Mouse (Mus musculus) lung, embryonic 16.5 days (tissue): ENCODE results near the gene Rfk. TPM values are rescaled to one million over a fixed set of nuclear protein-coding genes. Genes with fewer than 3 reads are reported as not detected.

Experiments
- ATAC-seq: fragments of 200-750 bp; cut with Nextera tagmentation; 2 replicates; pipeline ENCODE4 v1.8.0; 2017; ENCODE audit warnings: low read depth, mild to moderate bottlenecking, moderate library complexity
- H3K27ac ChIP-seq: fragments of 300-500 bp; sonication (generic); 2 replicates; pipeline ENCODE4 v1.5.1; 2014; ENCODE audit warnings: mild to moderate bottlenecking, control low read depth, low read length
- H3K27me3 ChIP-seq: fragments of 300-500 bp; sonication (generic); 2 replicates; pipeline ENCODE4 v1.6.1; 2014; ENCODE audit warnings: low read depth, low read length, mixed read lengths; ENCODE audit not compliant: control insufficient read depth, insufficient read depth
- H3K36me3 ChIP-seq: fragments of 300-500 bp; sonication (generic); 2 replicates; pipeline ENCODE4 v1.6.1; 2014; ENCODE audit warnings: low read length; ENCODE audit not compliant: control insufficient read depth, insufficient read depth
- H3K4me1 ChIP-seq: fragments of 300-500 bp; sonication (generic); replicated peaks from 2 replicates; pipeline ENCODE4 v1.6.1; 2014; ENCODE audit warnings: low read length, mixed read lengths; ENCODE audit not compliant: control insufficient read depth, insufficient read depth
- H3K4me2 ChIP-seq: fragments of 300-500 bp; sonication (generic); 2 replicates; pipeline ENCODE4 v1.6.1; 2014; ENCODE audit warnings: low read depth, low read length, control low read depth
- H3K4me3 ChIP-seq: fragments of 300-500 bp; sonication (generic); 2 replicates; pipeline ENCODE4 v1.5.1; 2014; ENCODE audit warnings: mild to moderate bottlenecking, low read length, control low read depth
- H3K9ac ChIP-seq: fragments of 300-500 bp; sonication (generic); 2 replicates; pipeline ENCODE4 v1.6.1; 2014; ENCODE audit warnings: low read length, control low read depth
- H3K9me3 ChIP-seq: fragments of 300-500 bp; sonication (generic); 2 replicates; pipeline ENCODE4 v1.6.1; 2016; ENCODE audit warnings: low read length; ENCODE audit not compliant: control insufficient read depth
- WGBS: fragments of 180-500 bp; shearing (Covaris S2); extraction: QIAGEN DNeasy Blood & Tissue Kit; methylation state at CpG from one replicate; pipeline ENCODE4 v1.1.7; 2014; 5-methylcytosine and 5-hydroxymethylcytosine counted together
- polyA plus RNA-seq: library from polyadenylated mRNA; unstranded; fragments of >200 nt; fragmentation: Nextera tagmentation; extraction: Ambion mirVana; gene quantifications from 2 replicates; pipeline ENCODE4 v1.2.1, GENCODE M21; 2015

Gene Rfk
- polyA plus RNA-seq, 1 experiment from 2014 or later = 65.2 TPM

GRCm38 (mm10) chr19:17412915-17413459, 19.1 kb downstream of the Rfk start:
- Histone ChIP-seq H3K4me2 (no peak overlapping the region), H3K4me3 (no peak overlapping the region), H3K4me1 (no peaks in the 10 kb centered on the region), H3K27ac (no peak overlapping the region), H3K36me3 (no peaks in the 10 kb centered on the region), H3K9ac (no peak overlapping the region), H3K27me3 (no peaks in the 10 kb centered on the region), H3K9me3 (no peaks in the 10 kb centered on the region)
- ATAC-seq = no peak
- 31% methylated on average over 4 of the region's 4 CpGs for WGBS

GRCm38 (mm10) chr19:17417855-17418254, 24.0 kb downstream of the Rfk start:
- H3K27ac ChIP-seq = no peak overlapping the region
- ATAC-seq = no peak
- H3K36me3 ChIP-seq = no peaks in the 10 kb centered on the region
- no peaks in the 10 kb centered on the region for H3K4me1 ChIP-seq
- 42% methylated on average over 1 of the region's 1 CpGs for WGBS
- no peak overlapping the region for H3K9ac ChIP-seq
- H3K27me3 ChIP-seq = no peaks in the 10 kb centered on the region
- H3K4me2 ChIP-seq = no peak overlapping the region
- H3K4me3 ChIP-seq = no peak overlapping the region
- no peaks in the 10 kb centered on the region for H3K9me3 ChIP-seq

GRCm38 (mm10) chr19:17423306-17423705, 29.5 kb downstream of the Rfk start:
- Histone ChIP-seq H3K4me3 (no peak overlapping the region), H3K4me1 (no peaks in the 10 kb centered on the region), H3K9me3 (no peaks in the 10 kb centered on the region), H3K36me3 (no peaks in the 10 kb centered on the region), H3K4me2 (no peak overlapping the region), H3K27ac (no peak overlapping the region), H3K9ac (no peak overlapping the region), H3K27me3 (no peaks in the 10 kb centered on the region)
- 57% methylated on average over 3 of the region's 3 CpGs for WGBS
- ATAC-seq = no peak

GRCm38 (mm10) chr19:17427824-17428560, 34.1 kb downstream of the Rfk start:
- ATAC-seq = no peak
- Histone ChIP-seq H3K4me2 (no peak overlapping the region), H3K4me3 (no peak overlapping the region), H3K27me3 (no peaks in the 10 kb centered on the region), H3K27ac (no peak overlapping the region), H3K4me1 (no peaks in the 10 kb centered on the region), H3K9me3 (no peaks in the 10 kb centered on the region), H3K36me3 (no peaks in the 10 kb centered on the region), H3K9ac (no peak overlapping the region)
- WGBS = 88% methylated on average over 2 of the region's 2 CpGs

- no peak for ATAC-seq
- H3K9ac ChIP-seq = no peak overlapping the region
- no peaks in the 10 kb centered on the region for H3K27me3 ChIP-seq
- no peak overlapping the region for H3K27ac ChIP-seq
- no peak overlapping the region for H3K4me2 ChIP-seq
- WGBS = 80% methylated on average over 2 of the region's 2 CpGs
- no peaks in the 10 kb centered on the region for H3K4me1 ChIP-seq
- H3K36me3 ChIP-seq = no peaks in the 10 kb centered on the region
- no peak overlapping the region for H3K4me3 ChIP-seq
- H3K9me3 ChIP-seq = no peaks in the 10 kb centered on the region
These were observed 34.7 kb downstream of the Rfk start for GRCm38 (mm10) chr19:17428561-17428914.

- 93% methylated on average over 1 of the region's 1 CpGs for WGBS
- peaks cover 3% of the 10 kb centered on the region; the same call in 1 of the 2 replicates for H3K4me1 ChIP-seq
- H3K27ac ChIP-seq = no peak overlapping the region
- H3K9ac ChIP-seq = no peak overlapping the region
- H3K4me2 ChIP-seq = no peak overlapping the region
- H3K9me3 ChIP-seq = no peaks in the 10 kb centered on the region
- no peaks in the 10 kb centered on the region for H3K36me3 ChIP-seq
- ATAC-seq = no peak
- H3K4me3 ChIP-seq = no peak overlapping the region
- no peaks in the 10 kb centered on the region for H3K27me3 ChIP-seq
These were observed 42.8 kb downstream of the Rfk start for GRCm38 (mm10) chr19:17436651-17437050.

- 43% methylated on average over 4 of the region's 4 CpGs for WGBS
- H3K9ac ChIP-seq = no peak overlapping the region
- ATAC-seq = no peak
- H3K4me3 ChIP-seq = no peak overlapping the region
- H3K4me1 ChIP-seq = peaks cover 3% of the 10 kb centered on the region; the same call in 1 of the 2 replicates
- H3K27me3 ChIP-seq = no peaks in the 10 kb centered on the region
- no peaks in the 10 kb centered on the region for H3K36me3 ChIP-seq
- H3K4me2 ChIP-seq = no peak overlapping the region
- no peaks in the 10 kb centered on the region for H3K9me3 ChIP-seq
- no peak overlapping the region for H3K27ac ChIP-seq
These were observed 45.8 kb downstream of the Rfk start for GRCm38 (mm10) chr19:17439476-17440189.

GRCm38 (mm10) chr19:17443581-17443980, 49.7 kb downstream of the Rfk start:
- no peak for ATAC-seq
- Histone ChIP-seq H3K4me1 (peaks cover 3% of the 10 kb centered on the region; the same call in 1 of the 2 replicates), H3K9me3 (no peaks in the 10 kb centered on the region), H3K9ac (no peak overlapping the region), H3K36me3 (no peaks in the 10 kb centered on the region), H3K27ac (no peak overlapping the region), H3K4me2 (no peak overlapping the region), H3K4me3 (no peak overlapping the region), H3K27me3 (no peaks in the 10 kb centered on the region)
- 74% methylated on average over 7 of the region's 7 CpGs for WGBS
